Mouse (Mus musculus) heart, postnatal 14 days (tissue): Measurements from ENCODE around the gene Calml3. TPM values are rescaled to one million over a fixed set of nuclear protein-coding genes. Genes with fewer than 3 reads are reported as not detected.
"Not testable (repeated sequence)": the region's sequence is repeated elsewhere in the genome, so short reads cannot be mapped to it uniquely, and the experiment has no call there.

Experiments
- DNase-seq, 2 experiments: peaks; one replicate each; pipeline ENCODE4 v3.0.0; 2021 to 2022
- intact Hi-C: fragments of 180-260 bp; cut with DNase I; formaldehyde crosslinking; loops from one replicate; pipeline ENCODE4 v1.15.1; 2025
- long read RNA-seq, 2 experiments: library from polyadenylated mRNA; stranded (forward); transcript quantifications; one replicate each; pipeline ENCODE4 v2.0.0; 2021
- total RNA-seq, 2 experiments: library from RNA; stranded (reverse); gene quantifications; 2 replicates each; pipeline ENCODE4 v1.2.3; 2021

Calml3 gene
- total RNA-seq, result under 1 TPM; 0.26 to 0.29 TPM
- long read RNA-seq, experiment 1, result 0 reads
- long read RNA-seq, experiment 2, result 0 reads

DNA sequence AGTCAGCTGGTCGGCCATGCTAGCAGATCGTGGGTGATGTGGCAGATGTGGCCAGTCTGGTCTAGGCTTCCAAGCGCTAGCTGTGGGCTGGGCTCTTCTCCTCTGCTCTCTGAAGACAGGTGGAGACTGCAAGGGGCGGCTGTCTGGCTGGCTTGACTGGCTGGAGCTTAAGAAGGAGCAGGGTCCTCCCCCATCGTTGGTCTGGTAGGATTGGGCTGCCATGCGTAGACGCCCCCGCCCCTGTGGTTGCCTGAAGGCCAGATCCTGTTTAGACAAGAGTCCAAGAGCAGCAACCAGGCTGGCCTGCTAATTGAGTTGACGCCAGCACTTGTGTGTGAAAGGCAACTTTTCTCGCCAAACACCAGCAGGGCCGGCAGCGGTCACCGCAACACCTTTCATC, at the start of gene Calml3:
Gene Calml3, minus strand, starts transcription at position 131 of the 400 bp plus-strand sequence.
- intact Hi-C loops, result no loop called here
- DNase-seq, result no peak

DNA sequence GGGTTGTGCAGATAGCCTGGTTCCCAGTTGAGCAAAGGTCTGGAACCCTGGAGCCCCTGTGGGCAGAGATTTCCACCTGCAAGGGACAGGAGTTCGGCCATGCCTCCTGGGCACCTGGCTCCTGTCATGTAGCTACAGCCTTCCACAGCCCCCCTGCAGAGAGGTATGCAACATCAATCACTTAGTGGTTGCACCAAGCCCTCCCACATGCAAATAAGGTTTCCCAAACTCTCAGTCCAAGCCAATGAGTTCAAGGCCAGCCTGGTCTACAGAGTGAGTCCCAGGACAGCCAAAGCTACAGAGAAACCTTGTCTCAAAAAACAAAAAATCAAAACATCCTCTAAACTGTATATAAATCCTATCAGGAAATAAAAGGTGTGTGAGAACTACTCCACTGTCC, 46.2 kb upstream of the Calml3 start:
- no peak for DNase-seq
- intact Hi-C loops, result no loop called here

DNA sequence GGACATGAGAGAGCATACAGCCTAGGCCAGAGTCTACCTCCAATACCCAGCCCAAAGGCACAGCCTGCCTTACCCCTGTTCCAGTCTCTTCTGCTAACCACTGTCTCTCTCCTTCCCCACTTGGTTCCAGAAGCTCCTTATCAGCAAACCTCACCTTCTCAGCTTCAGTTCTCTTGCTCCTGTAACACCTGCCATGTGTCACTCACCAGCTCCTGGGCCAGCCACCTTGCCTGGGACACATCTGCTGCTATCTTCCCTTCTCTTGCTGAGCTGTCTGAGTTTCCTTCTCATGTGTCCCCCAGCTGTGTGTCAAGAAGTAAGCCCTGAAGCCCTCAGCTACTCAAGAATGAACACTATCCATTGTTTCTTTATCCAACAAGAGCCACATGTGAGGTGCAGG, 36.5 kb upstream of the Calml3 start:
- intact Hi-C loops, DNase-seq: not testable (repeated sequence)

DNA sequence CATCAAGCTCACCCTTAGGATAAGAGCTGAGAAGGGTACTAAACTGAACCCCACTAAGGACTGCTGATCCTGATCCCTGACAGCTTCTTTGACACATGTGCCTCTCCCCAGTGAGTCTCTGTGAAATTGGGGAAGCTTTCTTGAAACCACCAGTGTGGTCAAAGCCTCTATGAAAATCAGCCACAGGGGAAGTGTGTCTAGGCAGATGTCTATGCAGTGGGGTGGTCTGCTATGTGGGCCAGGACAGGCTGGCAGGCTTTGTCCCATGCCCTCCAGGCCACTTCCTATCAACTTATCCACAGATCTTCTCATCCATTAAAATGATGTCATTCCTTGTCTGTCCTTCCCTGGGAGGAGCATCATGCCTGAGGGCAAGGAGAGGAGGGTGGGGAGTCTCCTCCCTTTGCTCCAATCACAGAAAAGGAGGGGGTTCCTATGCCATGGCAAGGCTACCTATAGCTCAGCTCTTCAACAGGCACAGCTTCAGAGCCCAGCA, 33.2 kb upstream of the Calml3 start, which contains the start of gene Calm4:
Gene Calm4, plus strand, starts transcription at position 446 of the 496 bp plus-strand sequence.
- DNase-seq, intact Hi-C loops: not testable (repeated sequence)

DNA sequence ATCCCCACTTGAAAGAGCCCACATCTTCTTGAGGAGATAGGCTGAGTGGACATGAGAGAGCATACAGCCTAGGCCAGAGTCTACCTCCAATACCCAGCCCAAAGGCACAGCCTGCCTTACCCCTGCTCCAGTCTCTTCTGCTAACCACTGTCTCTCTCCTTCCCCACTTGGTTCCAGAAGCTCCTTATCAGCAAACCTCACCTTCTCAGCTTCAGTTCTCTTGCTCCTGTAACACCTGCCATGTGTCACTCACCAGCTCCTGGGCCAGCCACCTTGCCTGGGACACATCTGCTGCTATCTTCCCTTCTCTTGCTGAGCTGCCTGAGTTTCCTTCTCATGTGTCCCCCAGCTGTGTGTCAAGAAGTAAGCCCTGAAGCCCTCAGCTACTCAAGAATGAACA, 29.5 kb upstream of the Calml3 start:
- intact Hi-C loops, DNase-seq: not testable (repeated sequence)

DNA sequence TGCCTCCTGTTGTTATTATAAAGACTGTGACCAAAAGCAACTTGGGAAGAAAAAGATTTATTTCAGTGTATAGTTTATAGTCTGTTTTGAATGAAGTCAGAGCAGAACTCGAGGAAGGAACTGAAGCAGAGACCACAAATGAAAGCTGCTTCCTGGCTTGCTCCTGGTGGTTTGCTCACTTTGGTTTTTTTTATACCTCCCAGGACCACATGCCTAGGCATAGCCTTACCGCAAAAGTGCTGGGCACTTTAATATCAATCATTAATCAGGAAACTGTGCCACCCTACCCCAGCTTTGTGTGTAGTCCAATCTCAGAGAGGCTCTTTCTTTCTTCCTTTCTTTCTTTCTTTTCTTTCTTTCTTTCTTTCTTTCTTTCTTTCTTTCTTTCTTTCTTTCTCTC, 28.3 kb upstream of the Calml3 start:
- no peak for DNase-seq
- intact Hi-C loops, result no loop called here

DNA sequence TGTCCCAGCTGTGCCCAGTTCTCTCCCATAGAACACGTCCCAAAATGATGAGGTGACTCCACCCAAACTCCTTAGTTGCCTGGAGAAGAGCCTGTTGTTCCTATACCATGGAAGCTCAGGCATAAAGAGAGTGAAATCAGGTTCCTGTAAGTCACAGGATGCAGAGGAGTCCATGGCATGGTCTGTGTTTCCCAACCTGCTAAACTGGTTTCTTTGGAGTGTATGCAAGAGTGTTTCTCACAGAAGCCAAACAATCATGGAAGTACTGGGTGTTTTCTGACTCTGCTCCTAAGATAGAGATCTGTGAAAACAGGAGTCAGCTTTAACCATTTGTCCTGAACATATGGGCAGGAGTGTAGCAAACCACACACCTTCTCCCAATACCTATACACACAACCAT, 27.9 kb upstream of the Calml3 start:
- intact Hi-C loops, result no loop called here
- DNase-seq, result no peak

DNA sequence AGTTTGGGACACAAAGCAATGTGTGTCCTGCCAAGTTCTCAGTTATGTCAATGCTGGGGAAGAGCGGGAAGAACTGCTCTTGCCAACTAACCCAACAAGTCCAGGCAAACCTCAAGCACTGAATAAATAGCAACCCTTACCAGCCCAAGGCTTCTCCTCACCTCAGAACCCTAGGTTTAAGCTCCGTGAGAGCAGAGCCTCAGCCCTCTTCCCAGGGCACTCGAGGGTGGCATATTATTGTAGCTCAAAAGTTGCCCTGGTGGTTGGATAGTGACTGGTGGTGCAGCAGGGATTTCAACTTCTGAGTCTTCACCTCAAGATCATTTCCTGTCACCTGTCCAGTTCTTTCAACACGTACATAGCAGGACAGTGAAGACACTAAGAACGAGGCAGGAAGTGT, 27.4 kb upstream of the Calml3 start:
- DNase-seq, result no peak
- intact Hi-C loops, result no loop called here

DNA sequence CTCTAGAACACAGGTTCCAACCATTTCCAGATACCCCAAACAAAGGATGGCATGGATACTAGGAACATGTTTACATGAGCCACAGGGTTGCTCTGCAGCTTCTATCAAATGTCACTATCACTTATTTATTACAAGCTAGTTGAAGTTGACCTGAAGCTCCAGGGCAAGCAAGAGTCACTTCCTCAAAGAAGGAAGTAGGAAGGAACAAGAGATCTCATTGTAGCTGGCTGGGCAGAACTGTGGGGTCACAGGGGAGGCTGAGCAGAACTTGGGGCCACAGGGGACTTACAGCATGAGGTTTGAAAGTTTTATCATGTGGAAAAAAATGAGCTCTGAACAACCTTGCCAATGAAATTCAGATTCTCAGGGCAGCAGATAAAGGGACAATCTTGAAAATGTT, 21.6 kb upstream of the Calml3 start:
- no peak for DNase-seq
- intact Hi-C loops, result no loop called here

DNA sequence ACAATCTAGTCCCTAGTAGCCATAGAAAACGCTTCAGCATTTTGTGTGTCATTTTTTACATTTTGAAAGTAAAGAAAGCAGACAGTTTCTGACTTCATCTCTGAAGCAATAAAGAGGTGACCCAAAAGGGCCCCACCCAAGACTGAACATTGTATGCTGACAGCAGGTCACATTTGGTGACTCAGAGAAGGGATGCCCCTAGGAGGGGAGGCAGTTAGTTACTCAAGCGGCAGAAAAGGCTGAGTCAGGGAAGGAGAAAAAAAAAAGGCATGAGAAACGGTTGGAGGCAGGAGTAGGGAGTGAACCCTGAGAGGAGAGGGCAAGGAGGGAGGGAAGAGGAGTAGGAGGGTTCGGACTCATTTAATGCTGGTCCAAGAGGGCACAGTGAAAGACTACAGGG, 18.0 kb upstream of the Calml3 start:
- intact Hi-C loops, result no loop called here

DNA sequence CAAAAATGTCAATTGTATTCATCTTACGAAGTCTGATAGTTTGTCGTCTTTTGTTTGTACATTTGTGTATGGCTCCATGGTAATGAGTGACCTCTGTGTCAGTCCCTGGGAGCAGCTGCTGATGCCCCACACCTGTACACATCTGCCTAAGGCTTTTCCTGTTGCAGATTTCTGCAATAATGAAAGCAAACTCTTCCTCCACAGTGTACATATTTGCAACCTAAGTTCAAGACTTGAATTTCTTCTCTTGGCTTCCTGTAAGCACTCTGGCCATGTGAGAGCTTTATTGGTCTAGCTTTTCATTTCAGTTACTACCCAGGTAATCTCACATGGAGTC, 14.6 kb upstream of the Calml3 start:
- intact Hi-C loops, result no loop called here
- DNase-seq, result no peak

More for the DNA sequence above, 18.0 kb upstream of the Calml3 start:
- DNase-seq, result no peak

DNA sequence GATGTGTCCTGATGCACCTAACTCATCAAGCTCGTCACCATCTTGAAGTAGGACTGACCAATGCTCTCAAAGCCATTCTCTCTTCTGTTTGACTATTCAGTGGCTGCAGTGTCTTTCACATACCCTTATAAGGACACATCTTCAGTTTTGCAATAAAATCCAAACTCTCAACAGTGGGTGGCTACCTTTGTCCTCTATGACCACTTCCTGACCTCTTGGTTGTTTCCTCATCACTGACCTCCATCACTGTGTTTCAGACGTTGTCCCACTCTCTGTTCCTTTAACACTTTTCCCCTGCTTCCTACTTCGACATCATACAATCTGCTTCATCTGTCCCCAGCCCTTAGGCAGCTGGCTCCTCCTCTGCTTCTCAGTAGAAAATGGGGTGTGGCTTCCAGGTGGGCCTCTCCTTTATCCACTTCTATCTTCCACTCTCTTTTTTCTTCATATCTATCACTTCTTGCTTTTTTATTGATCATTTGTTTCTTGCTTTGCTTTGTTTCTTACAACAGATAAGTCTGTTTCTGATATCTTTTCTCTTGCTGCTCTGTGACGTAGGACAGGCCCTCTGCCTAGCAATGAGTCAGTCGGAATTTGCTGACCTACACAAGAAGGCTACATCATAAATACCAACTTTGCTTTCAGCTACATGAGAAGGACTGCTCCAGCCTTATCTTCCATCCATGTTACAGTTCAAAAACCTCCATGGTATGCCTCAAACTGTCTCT, 14.1 kb upstream of the Calml3 start:
- no peak for DNase-seq

DNA sequence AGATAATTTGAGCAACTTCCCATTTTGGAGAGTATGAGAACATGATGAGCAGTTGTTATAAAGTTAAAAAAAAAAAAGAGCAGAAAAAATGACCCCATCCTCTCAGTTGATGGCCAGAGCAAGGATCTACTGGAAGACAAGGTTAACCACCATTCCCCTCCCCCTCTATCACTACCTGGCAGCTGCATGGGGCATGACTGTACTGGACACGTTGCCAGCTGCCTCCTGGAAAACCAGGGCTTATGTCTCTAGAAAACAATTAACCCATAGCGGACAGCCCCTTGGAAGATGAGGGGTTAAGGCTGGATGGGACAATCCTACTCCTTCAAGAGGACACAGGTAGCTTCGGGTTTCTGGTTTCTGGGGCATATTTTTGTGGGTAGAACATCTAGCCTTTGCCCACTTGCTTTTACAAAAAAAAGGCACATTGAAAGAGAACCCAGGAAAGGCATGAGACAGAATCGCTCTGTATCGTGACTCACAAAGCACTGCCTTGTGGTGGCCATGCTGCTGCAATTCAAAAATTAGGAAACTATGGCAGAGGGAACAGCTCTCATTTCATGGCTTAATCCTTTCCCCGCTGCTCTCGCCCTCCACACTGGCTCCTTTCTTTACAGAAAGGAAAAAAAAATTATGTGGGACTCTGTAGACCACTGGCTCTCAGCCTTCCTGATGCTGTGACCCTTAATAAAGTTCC, 3.2 kb upstream of the Calml3 start:
- DNase-seq, result no peak
- intact Hi-C loops, result no loop called here

More for the DNA sequence above, 14.1 kb upstream of the Calml3 start:
- intact Hi-C loops, result no loop called here

DNA sequence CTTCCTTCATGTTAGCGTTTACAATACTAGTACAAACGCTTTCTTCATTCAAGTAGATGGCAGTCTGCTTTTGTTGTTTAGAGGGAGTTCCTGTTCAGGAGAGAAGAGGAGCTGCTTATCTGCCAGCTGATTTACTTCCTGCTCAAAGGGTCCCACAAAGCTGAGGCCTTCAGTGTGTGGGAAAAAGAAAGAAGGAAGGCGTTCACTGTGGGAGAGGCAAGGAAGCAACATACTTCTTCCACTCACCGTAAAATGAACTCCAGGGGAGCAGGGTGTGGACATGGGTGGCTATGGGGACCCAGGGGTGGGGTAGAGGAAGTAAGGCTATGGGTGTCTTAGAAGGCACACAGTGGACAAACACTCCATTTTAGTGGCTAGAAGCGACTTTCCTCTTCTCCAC, 1.5 kb upstream of the Calml3 start:
- no peak for DNase-seq
- intact Hi-C loops, result no loop called here

DNA sequence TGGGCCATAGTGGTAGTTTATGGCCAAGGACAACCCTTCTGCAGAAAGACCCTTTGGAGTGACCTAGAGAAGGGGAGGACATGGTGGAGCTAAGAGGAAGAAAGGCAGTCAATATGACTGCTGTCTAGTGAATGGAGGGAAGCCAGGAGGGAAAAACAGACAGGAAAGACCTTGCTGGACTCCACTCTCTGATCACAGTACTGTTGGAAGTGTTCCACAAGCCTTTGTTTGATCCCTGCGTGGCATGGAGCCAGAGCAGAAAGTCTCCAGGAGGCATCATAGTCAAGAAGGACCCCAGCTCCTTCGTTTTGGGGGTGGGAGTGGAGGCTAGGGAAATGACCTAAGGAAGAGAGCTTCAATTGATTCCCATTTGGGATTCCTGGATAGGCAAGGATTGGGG, 1.0 kb upstream of the Calml3 start:
- intact Hi-C loops, result no loop called here
- peak; percentile 12 to 13 for DNase-seq

DNA sequence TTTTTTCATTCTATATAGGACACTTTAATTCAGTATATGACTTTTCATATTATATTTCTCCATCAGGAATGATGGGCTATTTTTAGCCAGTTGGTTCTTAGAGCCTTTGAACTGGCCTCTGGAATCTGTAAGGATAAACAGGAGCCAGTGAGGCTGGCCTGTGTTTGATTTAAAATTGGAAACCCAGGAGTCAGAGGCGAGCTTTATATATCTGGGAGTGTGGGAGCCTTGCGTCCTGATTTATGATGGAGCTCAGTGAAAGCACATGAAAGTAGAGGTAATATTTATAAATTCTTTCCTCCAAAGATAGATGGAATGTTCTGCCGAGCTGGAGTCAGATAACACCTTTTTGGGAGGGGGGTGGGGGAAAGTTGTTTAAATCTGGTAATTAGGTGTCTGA, 4.7 kb downstream of the Calml3 start:
- DNase-seq, result no peak
- intact Hi-C loops, result no loop called here

DNA sequence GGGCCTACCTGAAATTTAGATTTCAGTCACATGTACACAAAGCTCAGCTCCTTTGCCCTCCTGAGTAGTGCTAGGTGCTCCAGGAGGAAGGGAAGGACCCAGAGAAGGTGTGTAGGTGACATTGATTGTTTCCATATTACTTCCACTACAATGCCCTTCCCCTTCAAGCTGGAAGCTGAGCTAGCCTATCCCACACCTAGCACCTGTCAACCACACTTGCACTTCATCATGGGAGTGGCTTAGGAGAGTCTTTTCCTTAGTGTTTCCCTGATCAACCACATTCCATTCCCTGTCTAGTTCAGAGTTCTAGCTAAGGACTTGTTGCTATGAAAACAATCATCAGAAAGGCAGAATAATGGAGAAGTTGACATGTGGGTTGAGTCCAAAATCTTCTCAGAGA, 5.4 kb downstream of the Calml3 start:
- DNase-seq, result no peak
- intact Hi-C loops, result no loop called here

DNA sequence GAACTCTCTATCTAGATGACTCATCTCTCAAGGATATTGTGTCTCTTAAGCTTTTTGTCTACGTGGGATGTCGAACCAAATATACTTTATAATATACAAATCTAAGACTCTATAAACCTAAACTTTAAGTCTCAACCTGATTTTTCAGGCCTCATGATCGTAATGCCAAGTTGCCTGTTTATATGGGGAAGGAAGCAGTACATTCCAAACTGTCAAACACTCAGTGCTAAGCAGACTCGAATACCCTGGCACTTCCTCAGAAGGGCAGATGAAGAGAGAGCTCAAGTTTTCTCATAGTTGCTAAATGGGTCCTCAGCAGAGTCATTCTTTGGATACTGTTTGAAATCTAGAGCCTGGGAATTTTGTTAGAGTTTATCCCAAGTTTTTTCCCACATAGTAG, 7.5 kb downstream of the Calml3 start:
- no peak for DNase-seq
- intact Hi-C loops, result no loop called here

DNA sequence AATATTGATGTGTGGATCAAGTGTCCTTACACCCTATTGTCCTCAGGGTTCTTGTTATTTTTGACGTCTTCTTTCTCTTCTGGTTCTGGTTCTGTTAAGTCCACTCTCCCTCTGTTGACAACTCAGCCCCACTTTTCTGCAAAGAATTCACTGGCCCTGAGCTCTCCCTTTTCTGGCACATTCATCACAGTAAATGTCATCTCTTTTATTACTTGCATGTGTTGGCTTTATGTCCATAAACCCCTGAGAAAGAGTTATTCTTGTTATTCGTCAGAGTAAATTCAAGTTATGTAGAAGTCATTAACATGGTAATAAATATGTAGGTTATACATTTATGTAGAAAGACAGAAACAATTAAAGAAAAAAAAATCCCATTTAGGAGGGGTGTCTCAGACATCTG, 14.6 kb downstream of the Calml3 start:
- intact Hi-C loops, result no loop called here
- DNase-seq, result no peak

DNA sequence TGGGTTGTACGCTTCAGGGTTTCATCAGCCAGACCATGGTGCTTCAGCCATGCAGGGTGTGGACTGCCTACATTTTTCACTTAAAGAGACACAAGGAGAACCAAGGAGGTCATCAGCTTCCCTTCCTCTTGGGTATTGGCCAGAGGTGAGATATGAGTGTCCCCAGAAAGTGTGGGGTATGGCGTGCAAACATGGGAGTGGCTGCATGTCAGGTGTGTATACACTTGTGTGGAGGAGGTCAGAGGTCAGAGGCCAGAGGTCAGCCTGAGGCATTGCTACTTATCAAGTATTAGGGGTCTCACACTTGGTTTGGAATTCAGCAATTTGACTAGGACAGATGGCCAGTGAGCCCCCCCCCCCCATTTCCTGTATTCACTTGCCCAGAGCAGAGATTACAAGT, 15.5 kb downstream of the Calml3 start:
- intact Hi-C loops, result no loop called here
- DNase-seq, result no peak

DNA sequence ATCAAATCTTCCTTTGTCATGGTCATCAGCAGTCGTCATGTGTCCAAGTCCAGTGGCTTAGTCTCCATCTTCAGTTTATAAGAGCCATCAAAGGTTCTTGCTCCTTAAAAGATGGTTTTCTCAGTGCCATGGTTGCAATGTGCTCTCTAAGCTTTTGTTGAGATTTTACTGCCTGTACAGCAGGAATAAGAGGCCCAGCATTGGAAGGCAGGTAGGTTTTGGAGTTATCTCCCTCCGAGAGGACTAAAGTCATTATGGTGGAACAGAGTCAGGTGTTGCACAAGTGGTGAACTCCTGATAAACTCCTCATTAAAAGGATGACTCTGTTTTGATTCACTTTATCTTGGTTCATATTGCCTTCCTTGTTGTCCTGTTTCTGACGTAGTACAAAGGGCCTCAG, 16.5 kb downstream of the Calml3 start:
- intact Hi-C loops, result no loop called here
- DNase-seq, result no peak

DNA sequence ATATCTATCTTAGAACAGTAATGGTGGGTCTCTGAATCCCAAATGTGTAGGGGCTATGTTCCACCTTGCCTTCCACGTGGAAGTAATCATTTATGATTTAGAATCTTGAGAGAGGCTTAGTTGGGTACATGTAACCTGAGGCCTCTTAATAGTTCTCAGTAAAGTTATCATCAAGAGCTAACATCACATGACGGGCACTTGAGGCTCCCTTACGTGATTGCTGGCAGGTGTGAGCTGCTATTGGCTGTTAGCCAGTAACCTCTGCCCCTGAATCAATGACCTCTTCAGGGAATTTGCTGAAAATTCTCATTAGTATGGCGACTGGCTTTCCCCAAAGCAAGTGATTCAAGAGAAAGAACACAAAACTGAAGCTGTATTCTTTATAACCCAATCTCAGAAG, 17.0 kb downstream of the Calml3 start:
- intact Hi-C loops, result no loop called here
- DNase-seq, result no peak
